Mouse (Mus musculus) testis, adult 2 months (tissue): ENCODE results near the gene Nme4. TPM values are rescaled to one million over a fixed set of nuclear protein-coding genes. Genes with fewer than 3 reads are reported as not detected.

Experiments
- H3K27ac ChIP-seq: fragments of 200-500 bp; 2 replicates; pipeline ENCODE4 v1.5.1; 2012; ENCODE audit warnings: low read depth, low read length; ENCODE audit not compliant: control insufficient read depth, insufficient read depth
- H3K27me3 ChIP-seq: fragments of 200-500 bp; 2 replicates; pipeline ENCODE4 v1.6.1; 2012; ENCODE audit warnings: mild to moderate bottlenecking, low read length, moderate library complexity; ENCODE audit not compliant: control insufficient read depth, insufficient read depth
- H3K36me3 ChIP-seq: fragments of 200-500 bp; 2 replicates; pipeline ENCODE4 v1.6.1; 2012; ENCODE audit warnings: mild to moderate bottlenecking, low read length; ENCODE audit not compliant: control insufficient read depth, insufficient read depth
- H3K4me1 ChIP-seq: fragments of 200-500 bp; 2 replicates; pipeline ENCODE4 v1.6.1; 2012; ENCODE audit warnings: low read length; ENCODE audit not compliant: control insufficient read depth, insufficient read depth
- H3K4me3 ChIP-seq: fragments of 200-500 bp; 2 replicates; pipeline ENCODE4 v1.5.1; 2012; ENCODE audit warnings: low read depth, mild to moderate bottlenecking, low read length, moderate library complexity, mixed read lengths; ENCODE audit not compliant: control insufficient read depth
- CTCF ChIP-seq: fragments of 200-500 bp; IDR thresholded peaks from 2 replicates; pipeline ENCODE4 v1.5.1; 2012; ENCODE audit warnings: low read depth, mild to moderate bottlenecking, inconsistent platforms, low read length, moderate library complexity; ENCODE audit not compliant: control insufficient read depth, insufficient read depth, insufficient replicate concordance
- POLR2A ChIP-seq: fragments of 200-500 bp; IDR thresholded peaks from 2 replicates; pipeline ENCODE4 v1.6.1; 2012; ENCODE audit warnings: low read depth, mild to moderate bottlenecking, inconsistent platforms, low read length, moderate library complexity; ENCODE audit not compliant: control insufficient read depth
- polyA plus RNA-seq: library from polyadenylated mRNA; depleted of rRNA; stranded (reverse); fragments of >200 nt; gene quantifications from 2 replicates; pipeline ENCODE4 v1.2.3, GENCODE M21; 2012

The Nme4 gene
- polyA plus RNA-seq, 1 experiment = 5.4 TPM

DNA sequence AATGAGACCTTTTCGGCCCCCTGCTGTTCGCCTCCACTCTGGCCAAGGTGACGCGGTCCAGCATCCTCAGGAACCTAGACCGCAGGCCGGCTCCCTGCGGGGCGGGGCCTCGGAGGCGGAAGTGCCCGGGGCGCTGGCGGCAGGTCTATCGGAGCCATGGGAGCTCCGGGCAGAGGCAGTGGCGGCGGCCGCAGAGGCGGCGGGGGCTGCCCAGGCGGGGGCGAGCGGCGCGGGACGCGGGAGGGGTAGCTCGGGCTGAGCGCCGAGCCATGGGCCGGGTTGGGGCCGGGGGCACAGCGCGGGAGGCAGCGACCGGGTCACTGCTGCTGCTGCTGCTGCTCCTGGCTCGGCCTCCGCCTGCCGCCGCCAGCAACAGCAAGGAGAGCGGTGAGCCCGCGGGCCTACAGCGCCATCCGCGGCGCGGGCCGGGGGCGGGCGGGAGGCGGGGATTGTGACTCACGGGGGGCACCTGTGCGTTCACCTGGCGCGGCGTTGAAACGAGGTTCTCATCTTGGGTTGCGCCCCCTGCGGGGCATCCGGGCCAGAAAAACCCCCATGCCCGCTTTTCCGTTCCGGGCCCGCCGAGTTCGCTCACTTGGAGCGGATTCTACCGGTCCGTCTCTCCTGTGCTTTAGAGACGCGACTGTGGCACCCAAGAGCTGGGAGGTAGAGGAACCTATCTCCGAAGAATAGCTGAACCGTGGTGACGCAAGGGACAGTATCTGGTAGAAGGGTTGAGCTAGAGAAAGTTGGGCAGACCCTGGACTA lies 18.0 kb upstream of the Nme4 start, which contains the start of gene Tmem8:
Tmem8 (plus strand) TSS at position 119 of the 768 bp plus-strand sequence.
- peak within 1 kb of the TSS; percentile 86 for H3K4me3 ChIP-seq
- no peaks in the 10 kb centered on the region for H3K36me3 ChIP-seq
- no peaks in the 10 kb centered on the region for H3K27me3 ChIP-seq
- peaks cover 4% of the 10 kb centered on the region for H3K4me1 ChIP-seq
- H3K27ac ChIP-seq = peak within 1 kb of the TSS; percentile 84
- no peak; the same call in none of the 2 replicates for TF ChIP-seq POLR2A
- no peak for TF ChIP-seq CTCF

DNA sequence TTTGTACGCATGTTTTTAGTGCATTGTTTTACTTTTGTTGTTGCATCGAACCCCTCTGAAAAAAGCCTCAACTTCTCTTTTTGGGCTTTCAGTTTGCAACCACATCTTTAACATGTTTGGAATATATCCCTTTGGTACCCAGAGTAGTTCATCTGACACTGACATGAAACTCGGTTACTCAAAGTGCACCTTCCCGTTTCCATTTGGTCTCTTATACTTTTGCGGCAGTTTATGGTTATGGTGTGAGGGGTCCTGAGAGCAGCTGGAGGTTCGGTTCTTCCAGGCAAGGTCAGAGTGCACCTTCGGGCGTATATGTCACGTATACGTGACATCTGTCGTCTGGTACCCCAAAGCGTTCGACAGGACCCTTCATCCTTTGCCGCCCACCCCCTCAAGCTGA lies 17.3 kb upstream of the Nme4 start:
- Histone ChIP-seq H3K4me3 (peak overlapping the region; percentile 86), H3K27ac (peak overlapping the region; percentile 79), H3K27me3 (no peaks in the 10 kb centered on the region), H3K36me3 (no peaks in the 10 kb centered on the region), H3K4me1 (peaks cover 4% of the 10 kb centered on the region)
- TF ChIP-seq CTCF = no peak
- no peak; the same call in 1 of the 2 replicates for TF ChIP-seq POLR2A

DNA sequence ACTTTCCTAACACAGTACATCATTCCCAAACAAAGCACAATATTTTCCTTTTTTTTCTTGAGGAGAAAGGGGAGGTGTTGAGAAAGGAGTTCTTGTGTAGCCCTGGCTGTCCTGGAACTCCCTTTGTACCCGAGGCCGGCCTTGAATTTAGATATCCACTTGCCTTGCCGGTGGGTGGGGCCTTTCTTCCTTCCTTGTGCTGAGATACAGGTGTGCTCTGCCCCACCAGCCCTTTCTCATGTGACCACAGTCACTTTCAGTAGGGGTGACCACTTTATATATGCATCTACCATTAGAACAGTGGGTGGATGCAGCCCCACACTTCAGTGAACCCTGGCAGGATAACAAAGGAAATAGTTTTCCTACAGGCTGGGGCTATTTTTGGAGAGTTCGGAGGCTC lies 16.3 kb upstream of the Nme4 start:
- Histone ChIP-seq H3K36me3 (no peaks in the 10 kb centered on the region), H3K4me1 (peaks cover 4% of the 10 kb centered on the region), H3K27me3 (no peaks in the 10 kb centered on the region), H3K4me3 (no peak overlapping the region), H3K27ac (no peak overlapping the region)
- TF ChIP-seq CTCF = no peak
- no peak for TF ChIP-seq POLR2A

DNA sequence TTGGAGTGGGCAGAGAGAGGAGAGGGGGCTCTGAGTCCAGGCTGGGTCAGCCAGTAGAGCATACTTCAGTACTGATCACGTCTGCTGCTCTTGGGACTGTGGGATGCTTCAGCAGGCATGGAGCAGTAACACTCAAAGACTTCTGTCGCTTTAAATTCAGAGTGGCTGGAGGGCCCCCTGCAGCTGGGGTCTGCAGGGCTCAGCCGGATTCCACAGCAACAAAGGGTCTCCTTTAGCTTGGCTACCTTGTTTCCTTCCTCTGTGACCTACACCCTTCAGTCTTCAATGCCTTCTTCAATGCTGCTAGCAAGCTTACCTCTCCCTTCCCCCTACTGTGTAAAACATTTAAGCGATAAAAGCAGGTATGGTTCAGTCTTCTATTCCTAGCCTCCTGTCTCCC lies 15.6 kb upstream of the Nme4 start:
- H3K27me3 ChIP-seq = no peaks in the 10 kb centered on the region

DNA sequence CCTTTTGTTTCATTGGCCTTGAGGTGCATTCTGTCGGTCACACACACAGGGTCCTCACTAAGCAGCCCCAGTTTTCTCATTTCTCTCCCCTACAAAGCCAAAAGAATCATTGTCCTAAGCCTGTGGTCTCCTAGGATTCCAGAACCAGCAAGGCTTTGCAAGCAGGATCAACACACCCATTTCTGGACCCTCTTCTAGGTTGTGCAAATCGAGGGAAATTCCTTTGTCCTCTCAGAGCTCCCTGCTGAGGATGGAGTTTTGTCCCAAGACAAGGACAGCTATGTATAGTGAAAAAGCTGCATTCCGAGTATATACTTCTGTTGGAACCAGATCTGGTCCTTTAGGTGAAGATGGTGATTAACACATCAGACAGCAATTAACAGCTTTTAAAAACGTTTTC lies 14.8 kb upstream of the Nme4 start:
- TF ChIP-seq POLR2A (no peak), CTCF (no peak)
- Histone ChIP-seq H3K4me3 (no peak overlapping the region), H3K27me3 (no peaks in the 10 kb centered on the region), H3K27ac (no peak overlapping the region), H3K4me1 (peaks cover 4% of the 10 kb centered on the region), H3K36me3 (no peaks in the 10 kb centered on the region)

More for the DNA sequence above, 15.6 kb upstream of the Nme4 start:
- Histone ChIP-seq H3K4me3 (no peak overlapping the region), H3K36me3 (no peaks in the 10 kb centered on the region), H3K27ac (no peak overlapping the region; the same call in 1 of the 2 replicates), H3K4me1 (peaks cover 4% of the 10 kb centered on the region)
- TF ChIP-seq POLR2A (no peak), CTCF (no peak)

DNA sequence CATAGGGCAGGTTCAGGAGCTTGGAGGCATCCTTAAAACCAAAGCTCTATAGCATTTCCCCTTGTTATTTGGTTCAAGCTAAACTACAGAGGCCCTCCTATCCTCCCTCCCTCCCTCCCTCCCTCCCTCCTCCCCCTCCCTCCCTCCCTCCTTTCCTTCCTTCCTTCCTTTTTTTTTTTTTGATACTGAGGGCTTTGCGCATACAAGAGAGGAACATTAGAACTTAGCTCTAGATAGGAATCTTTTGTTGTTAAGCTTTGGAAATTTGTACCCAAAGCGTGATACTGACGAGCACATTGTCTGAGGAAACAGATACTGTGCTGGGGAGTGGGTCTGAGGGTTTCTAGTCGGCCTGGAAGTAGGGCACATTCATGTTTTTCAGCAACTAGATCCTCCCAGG lies 10.2 kb upstream of the Nme4 start:
- H3K36me3 ChIP-seq = no peaks in the 10 kb centered on the region
- no peak overlapping the region for H3K27ac ChIP-seq
- H3K4me3 ChIP-seq = no peak overlapping the region
- no peaks in the 10 kb centered on the region; the same call in 1 of the 2 replicates for H3K4me1 ChIP-seq
- no peaks in the 10 kb centered on the region for H3K27me3 ChIP-seq
- TF ChIP-seq POLR2A (no peak), CTCF (no peak)

DNA sequence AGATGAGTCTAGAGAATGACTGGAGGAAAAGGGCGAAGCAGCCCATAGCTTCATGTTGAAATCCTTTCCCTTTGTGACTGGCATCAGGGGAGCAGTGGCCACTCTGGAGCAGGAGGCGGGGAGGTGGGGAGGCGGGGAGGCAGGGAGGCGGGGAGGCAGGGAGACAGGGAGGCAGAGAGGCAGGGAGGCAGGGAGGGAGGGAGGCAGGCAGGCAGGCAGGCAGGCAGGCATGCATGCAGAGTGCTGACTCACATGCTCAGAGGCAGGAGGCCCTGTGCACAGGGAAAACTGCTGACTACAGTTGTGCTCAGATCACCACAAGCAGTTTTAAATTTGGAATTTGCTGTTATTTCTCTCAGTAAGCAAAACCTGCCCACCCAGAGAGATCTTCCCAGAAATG lies 6.1 kb upstream of the Nme4 start:
- H3K36me3 ChIP-seq = no peaks in the 10 kb centered on the region
- TF ChIP-seq CTCF = no peak
- TF ChIP-seq POLR2A = no peak
- H3K4me1 ChIP-seq = no peaks in the 10 kb centered on the region
- no peak overlapping the region for H3K27ac ChIP-seq
- H3K27me3 ChIP-seq = no peaks in the 10 kb centered on the region
- H3K4me3 ChIP-seq = no peak overlapping the region
